Mouse (Mus musculus): ENCODE data around the gene Cask. TPM values are rescaled to one million over a fixed set of nuclear protein-coding genes. Genes with fewer than 3 reads are reported as not detected.

Cask gene
- polyA plus RNA-seq, 1 experiment from 2014 or later: 16.5 TPM

DNA sequence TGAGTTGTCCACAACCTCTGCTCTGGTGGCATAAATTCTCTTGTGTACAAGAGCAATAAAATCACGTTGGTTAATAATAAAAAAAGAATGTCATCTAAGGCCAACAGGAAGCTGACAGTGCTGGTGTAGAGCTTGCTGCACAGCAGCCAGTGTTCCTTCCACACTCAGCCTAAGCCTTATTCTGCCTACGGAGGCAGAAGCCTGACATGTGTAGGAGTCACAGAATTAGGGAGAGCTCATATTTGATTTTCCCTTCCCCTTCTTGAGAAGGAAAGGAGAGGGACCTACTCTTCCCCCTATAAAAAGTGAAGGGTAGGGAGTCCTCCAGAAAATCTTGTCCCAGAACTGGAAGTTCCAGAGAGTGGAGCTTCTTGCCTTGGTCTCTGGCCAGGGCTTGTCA is 276.9 kb downstream of the Cask start:
- Histone ChIP-seq H3K9ac (no peak overlapping the region), H3K4me1 (no peaks in the 10 kb centered on the region), H3K27me3 (peaks cover 7% of the 10 kb centered on the region; the same call in 1 of the 2 replicates), H3K27ac (no peak overlapping the region), H3K36me3 (0 out of 2 replicates have a peak, but pooled peaks cover 3% of the 10 kb centered on the region), H3K9me3 (no peaks in the 10 kb centered on the region), H3K4me2 (no peak overlapping the region), H3K4me3 (no peak overlapping the region)
- no peak for ATAC-seq (ENCODE audit: insufficient number of reproducible peaks, insufficient read depth, low FRiP score, low TSS enrichment, low read depth)
- 64% methylated on average over 2 of the region's 2 CpGs for WGBS

DNA sequence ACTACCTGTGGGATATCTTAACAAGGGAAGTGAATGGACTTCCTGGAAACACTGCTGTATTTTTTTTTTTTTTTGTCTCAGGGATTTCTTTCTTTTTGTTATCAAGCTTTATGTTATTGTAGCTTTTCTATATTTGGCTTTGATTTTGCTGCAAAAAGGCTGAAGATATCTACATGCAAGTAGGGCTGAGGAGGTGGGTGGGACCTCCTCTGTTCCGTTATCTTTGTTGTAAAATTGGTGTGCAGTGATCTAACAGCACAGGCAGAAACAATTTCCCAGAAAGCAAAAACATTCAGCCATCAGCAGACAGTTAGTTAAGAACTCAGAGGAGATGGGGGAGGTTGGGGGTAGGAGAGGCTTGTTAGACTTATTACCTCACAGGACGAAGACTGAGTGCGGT is 296.7 kb downstream of the Cask start:
- Histone ChIP-seq H3K4me1 (no peaks in the 10 kb centered on the region), H3K9ac (no peak overlapping the region), H3K4me2 (no peak overlapping the region), H3K27me3 (peaks cover 4% of the 10 kb centered on the region; the same call in 1 of the 2 replicates), H3K4me3 (no peak overlapping the region), H3K9me3 (no peaks in the 10 kb centered on the region), H3K36me3 (no peaks in the 10 kb centered on the region), H3K27ac (no peak overlapping the region)
- no peak for ATAC-seq (ENCODE audit: insufficient number of reproducible peaks, insufficient read depth, low FRiP score, low TSS enrichment, low read depth)
- WGBS: 78% methylated on average over 3 of the region's 3 CpGs

DNA sequence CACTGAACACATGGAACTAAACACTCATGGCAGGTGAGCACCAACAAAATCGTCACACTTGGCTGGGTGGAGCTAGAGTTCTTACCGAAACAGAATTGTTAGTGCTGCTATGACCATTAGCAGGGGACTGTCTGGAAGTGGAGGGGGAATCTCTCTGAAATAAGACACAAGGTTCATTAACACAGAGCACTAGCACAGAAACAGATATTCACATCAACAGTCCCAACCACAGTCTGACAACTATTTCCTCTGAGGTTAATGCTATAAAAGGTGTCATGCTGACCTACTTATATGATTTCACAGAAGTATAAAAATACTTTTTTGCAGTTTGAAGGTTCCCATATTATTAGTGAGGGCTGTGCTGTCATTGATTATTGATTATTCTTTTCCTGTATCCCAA is 298.9 kb downstream of the Cask start:
- WGBS: 74% methylated on average over 2 of the region's 2 CpGs
- H3K4me1 ChIP-seq: no peaks in the 10 kb centered on the region
- no peak for ATAC-seq (ENCODE audit: insufficient number of reproducible peaks, insufficient read depth, low FRiP score, low TSS enrichment, low read depth)

DNA sequence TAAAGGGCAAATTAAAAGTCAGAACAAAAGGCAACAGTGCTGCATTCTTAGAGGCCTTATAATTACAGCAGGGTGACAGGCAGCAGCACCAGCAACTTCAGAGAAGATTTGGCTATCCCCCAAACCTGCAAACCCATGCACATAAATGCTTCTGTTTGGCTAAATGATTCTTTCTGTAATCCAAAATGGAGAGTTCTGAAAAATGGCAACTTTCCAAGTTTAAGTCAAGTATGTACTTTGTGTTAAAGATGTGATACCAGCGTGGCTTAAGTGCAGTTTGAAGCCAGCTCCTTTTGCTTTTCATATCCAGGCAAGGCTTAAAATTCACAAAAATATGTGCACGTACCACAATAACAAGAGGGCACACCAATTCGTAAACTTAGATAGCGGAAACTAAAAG is 299.6 kb downstream of the Cask start:
- Histone ChIP-seq H3K36me3 (0 out of 2 replicates have a peak, but pooled peaks cover 3% of the 10 kb centered on the region), H3K4me3 (no peak overlapping the region), H3K4me2 (no peak overlapping the region), H3K9me3 (no peaks in the 10 kb centered on the region), H3K9ac (no peak overlapping the region), H3K4me1 (no peaks in the 10 kb centered on the region), H3K27me3 (peaks cover 11% of the 10 kb centered on the region; the same call in 1 of the 2 replicates), H3K27ac (no peak overlapping the region)
- 80% methylated on average over 4 of the region's 4 CpGs for WGBS
- no peak for ATAC-seq (ENCODE audit: insufficient number of reproducible peaks, insufficient read depth, low FRiP score, low TSS enrichment, low read depth)

More for the DNA sequence above, 298.9 kb downstream of the Cask start:
- Histone ChIP-seq H3K9me3 (no peaks in the 10 kb centered on the region), H3K27me3 (peaks cover 7% of the 10 kb centered on the region; the same call in 1 of the 2 replicates), H3K4me3 (no peak overlapping the region), H3K36me3 (0 out of 2 replicates have a peak, but pooled peaks cover 3% of the 10 kb centered on the region), H3K9ac (no peak overlapping the region), H3K4me2 (no peak overlapping the region), H3K27ac (no peak overlapping the region)

DNA sequence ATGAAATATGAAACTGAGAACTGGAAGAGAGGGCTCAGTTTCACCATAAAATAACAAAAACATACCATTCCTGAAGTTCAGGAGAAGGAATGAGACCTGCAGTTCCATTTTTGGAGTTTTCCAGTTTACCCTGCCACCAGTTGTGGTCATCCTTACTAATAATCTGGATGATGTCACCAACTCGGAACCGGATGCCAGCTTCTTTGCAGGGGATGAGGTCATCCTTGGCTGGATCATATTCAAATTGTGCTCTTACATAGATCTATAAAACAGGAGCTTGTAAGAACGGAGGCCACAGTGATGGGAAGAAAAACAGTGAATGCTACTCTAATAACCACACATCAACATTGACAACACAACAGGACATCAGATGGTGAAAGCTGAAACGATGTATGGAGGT is 302.1 kb downstream of the Cask start:
- Histone ChIP-seq H3K9ac (no peak overlapping the region), H3K9me3 (no peaks in the 10 kb centered on the region), H3K4me2 (no peak overlapping the region), H3K4me1 (no peaks in the 10 kb centered on the region), H3K27ac (no peak overlapping the region), H3K36me3 (peaks cover 4% of the 10 kb centered on the region; the same call in 1 of the 2 replicates), H3K4me3 (no peak overlapping the region), H3K27me3 (peaks cover 10% of the 10 kb centered on the region)
- ATAC-seq (ENCODE audit: insufficient number of reproducible peaks, insufficient read depth, low FRiP score, low TSS enrichment, low read depth): no peak
- 86% methylated on average over 4 of the region's 4 CpGs for WGBS

DNA sequence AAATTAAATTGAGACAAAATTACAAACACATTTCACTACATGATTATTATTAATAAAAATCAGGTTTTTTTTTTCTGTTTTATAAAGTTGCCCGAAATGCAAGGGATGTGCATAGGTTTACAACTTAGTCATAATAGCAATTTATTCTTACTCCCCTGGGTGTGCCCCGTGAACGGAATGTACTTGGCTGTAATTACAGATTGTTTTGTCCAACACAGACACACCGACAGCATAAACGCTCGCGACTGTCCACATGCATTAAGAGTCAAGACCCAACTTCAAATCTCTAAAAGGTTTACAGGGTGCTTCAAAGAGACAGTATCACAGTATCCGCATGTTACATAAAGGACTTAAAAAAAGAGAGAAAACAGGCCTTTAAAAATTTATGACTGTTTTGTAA is 329.9 kb downstream of the Cask start:
- Histone ChIP-seq H3K4me1 (no peaks in the 10 kb centered on the region), H3K4me3 (no peak overlapping the region), H3K9me3 (no peaks in the 10 kb centered on the region), H3K9ac (no peak overlapping the region), H3K27ac (no peak overlapping the region), H3K4me2 (no peak overlapping the region), H3K36me3 (peaks cover 9% of the 10 kb centered on the region), H3K27me3 (peaks cover 47% of the 10 kb centered on the region)
- 82% methylated on average over 8 of the region's 8 CpGs for WGBS
- ATAC-seq (ENCODE audit: insufficient number of reproducible peaks, insufficient read depth, low FRiP score, low TSS enrichment, low read depth): no peak

DNA sequence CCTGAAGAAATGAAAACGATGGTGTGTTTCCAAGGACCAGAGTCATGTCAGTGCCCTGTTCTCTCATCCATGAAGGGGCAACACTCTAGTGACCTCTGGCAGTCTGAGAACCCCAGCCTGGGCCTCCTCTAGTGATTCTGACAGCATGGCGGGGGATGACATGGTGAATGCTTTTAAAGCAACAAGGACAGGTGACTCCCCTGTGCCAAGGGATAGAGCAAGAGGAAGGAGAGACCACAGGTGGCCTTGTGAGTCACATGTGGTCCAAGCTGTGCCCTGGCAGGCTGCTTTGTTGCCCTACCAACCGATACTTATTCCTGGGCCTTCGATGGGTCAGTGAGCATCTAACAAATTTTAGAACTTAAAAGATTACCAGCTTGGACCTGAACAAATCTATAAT is 330.6 kb downstream of the Cask start:
- WGBS: 95% methylated on average over 4 of the region's 4 CpGs
- Histone ChIP-seq H3K36me3 (peaks cover 5% of the 10 kb centered on the region), H3K4me3 (no peak overlapping the region), H3K27me3 (peaks cover 44% of the 10 kb centered on the region), H3K4me1 (no peaks in the 10 kb centered on the region), H3K4me2 (no peak overlapping the region), H3K9me3 (no peaks in the 10 kb centered on the region), H3K9ac (no peak overlapping the region), H3K27ac (no peak overlapping the region)
- ATAC-seq (ENCODE audit: insufficient number of reproducible peaks, insufficient read depth, low FRiP score, low TSS enrichment, low read depth): no peak

DNA sequence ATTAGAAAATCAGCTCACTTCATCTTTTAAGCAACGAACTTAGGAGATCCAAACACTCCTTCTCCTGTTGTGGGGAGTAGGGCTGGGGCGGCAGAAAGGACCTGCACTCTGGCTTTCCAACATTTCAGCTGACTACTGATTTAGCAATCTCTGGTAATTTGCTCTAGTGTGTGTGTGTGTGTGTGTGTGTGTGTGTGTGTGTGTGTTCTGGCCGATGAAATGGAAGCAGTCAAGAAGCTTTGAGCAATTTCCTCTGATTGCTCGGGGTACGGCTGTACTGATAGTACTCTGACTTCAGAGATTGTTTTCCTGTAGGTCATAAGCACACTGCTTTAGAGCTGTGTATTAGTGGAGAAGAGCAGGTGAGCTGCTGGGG is 331.8 kb downstream of the Cask start:
- H3K9ac ChIP-seq: no peak overlapping the region
- 84% methylated on average over 5 of the region's 5 CpGs for WGBS
- ATAC-seq (ENCODE audit: insufficient number of reproducible peaks, insufficient read depth, low FRiP score, low TSS enrichment, low read depth): no peak
- no peak overlapping the region for H3K4me2 ChIP-seq
- H3K4me3 ChIP-seq: no peak overlapping the region
- no peaks in the 10 kb centered on the region for H3K4me1 ChIP-seq
- no peaks in the 10 kb centered on the region for H3K36me3 ChIP-seq
- peaks cover 44% of the 10 kb centered on the region for H3K27me3 ChIP-seq
- no peak overlapping the region for H3K27ac ChIP-seq
- H3K9me3 ChIP-seq: no peaks in the 10 kb centered on the region

DNA sequence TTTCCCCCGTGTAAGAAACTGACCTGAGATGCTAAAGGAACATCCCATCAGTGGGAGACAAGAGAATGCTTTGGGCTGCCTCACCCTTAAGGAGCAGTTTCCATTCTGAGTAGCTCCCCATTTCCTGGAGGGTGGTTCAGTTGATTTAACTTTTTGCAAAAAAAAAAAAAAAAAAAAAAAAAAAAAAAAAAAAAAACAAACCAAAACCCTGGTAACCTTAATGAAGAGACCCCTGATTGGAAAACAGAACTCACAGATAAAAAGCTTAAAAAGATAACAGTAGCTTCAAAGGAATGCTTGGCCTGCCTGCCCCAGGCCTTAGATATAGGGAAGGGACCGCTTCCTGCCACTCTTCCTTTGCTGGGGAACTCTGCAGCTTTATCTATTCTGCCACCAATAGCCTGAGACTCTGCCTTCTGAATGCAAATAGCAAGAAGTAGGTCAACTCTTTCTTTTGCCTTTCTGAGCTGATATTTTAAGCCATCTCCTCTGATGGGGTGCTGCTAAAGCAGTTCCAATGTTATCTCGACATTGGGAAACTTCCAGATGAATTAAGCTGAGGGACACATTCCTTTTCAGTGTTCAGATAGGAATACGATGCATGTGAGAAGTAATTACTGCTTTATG is 332.3 kb downstream of the Cask start:
- Histone ChIP-seq H3K36me3 (no peaks in the 10 kb centered on the region), H3K4me1 (no peaks in the 10 kb centered on the region), H3K4me2 (no peak overlapping the region), H3K27ac (no peak overlapping the region), H3K27me3 (peaks cover 41% of the 10 kb centered on the region), H3K9me3 (no peaks in the 10 kb centered on the region), H3K4me3 (no peak overlapping the region), H3K9ac (no peak overlapping the region)
- no peak for ATAC-seq (ENCODE audit: insufficient number of reproducible peaks, insufficient read depth, low FRiP score, low TSS enrichment, low read depth)
- 78% methylated on average over 4 of the region's 4 CpGs for WGBS

DNA sequence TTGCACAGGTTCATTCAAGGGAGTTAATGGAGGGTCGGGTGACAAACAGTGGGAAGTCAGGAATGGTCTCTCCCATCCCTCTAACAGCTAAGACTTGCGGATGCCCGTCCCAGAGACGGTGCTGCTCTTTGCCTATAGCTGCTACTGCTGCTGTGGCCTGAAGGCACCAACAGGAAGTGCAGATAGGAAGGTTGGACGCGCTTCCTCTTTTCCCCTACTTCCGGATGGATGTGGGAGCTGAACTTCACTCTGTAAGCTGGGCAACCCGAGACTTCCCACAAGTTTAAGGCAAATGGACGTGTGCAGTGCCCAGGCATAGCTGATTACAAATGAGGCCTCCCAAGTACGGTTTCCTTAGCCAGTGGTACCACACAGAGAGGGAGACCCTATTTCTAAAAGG is 333.1 kb downstream of the Cask start:
- no peaks in the 10 kb centered on the region for H3K4me1 ChIP-seq
- no peak overlapping the region for H3K4me3 ChIP-seq
- H3K27ac ChIP-seq: no peak overlapping the region
- no peak overlapping the region for H3K4me2 ChIP-seq
- no peaks in the 10 kb centered on the region for H3K9me3 ChIP-seq
- WGBS: 75% methylated on average over 10 of the region's 10 CpGs
- H3K9ac ChIP-seq: no peak overlapping the region
- H3K27me3 ChIP-seq: peaks cover 42% of the 10 kb centered on the region
- H3K36me3 ChIP-seq: no peaks in the 10 kb centered on the region
- ATAC-seq (ENCODE audit: insufficient number of reproducible peaks, insufficient read depth, low FRiP score, low TSS enrichment, low read depth): no peak

DNA sequence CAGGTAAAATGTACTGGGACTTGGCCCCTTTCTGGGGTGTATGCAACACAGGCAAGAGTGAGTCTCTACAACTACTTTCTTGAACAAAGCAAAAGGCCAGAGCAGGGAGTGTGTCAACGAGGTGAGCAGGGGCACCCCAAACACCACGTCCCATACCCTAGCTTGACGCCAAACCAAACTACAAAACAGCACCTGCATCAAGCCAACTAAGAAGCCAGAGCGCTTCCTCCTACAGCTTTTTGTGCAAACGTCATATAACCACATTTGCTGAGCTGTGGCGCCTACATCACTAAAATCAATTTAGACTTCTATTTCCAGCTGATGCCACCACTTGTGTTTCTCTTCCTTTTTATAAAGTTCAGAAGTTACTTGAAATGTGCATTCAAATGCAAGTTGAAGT is 334.7 kb downstream of the Cask start:
- H3K4me3 ChIP-seq: no peak overlapping the region
- WGBS: 91% methylated on average over 6 of the region's 6 CpGs
- H3K36me3 ChIP-seq: no peaks in the 10 kb centered on the region

DNA sequence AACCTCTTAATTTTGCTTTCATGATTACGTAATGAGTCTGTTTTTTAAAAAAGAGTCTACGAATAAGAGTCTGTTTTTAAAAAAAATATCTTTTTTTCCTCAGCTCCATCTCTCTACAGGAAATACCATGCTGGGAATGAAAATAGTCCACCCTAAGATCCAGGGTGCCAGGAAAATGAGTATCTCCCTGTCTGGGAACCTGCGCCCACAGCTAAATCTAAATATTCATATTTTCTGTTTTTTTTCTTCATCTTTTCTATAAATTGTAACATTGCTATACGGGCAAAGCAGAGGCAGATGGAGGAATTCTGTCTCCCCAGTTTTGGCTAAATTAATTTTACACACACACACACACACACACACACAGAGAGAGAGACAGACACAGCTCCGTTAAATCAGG is 337.3 kb downstream of the Cask start:
- ATAC-seq (ENCODE audit: insufficient number of reproducible peaks, insufficient read depth, low FRiP score, low TSS enrichment, low read depth): no peak
- WGBS: 84% methylated on average over 5 of the region's 5 CpGs
- Histone ChIP-seq H3K27ac (no peak overlapping the region), H3K9me3 (no peaks in the 10 kb centered on the region), H3K4me2 (no peak overlapping the region), H3K9ac (no peak overlapping the region), H3K4me1 (no peaks in the 10 kb centered on the region), H3K27me3 (peaks cover 22% of the 10 kb centered on the region; the same call in 1 of the 2 replicates), H3K36me3 (no peaks in the 10 kb centered on the region), H3K4me3 (no peak overlapping the region)

More for the DNA sequence above, 334.7 kb downstream of the Cask start:
- H3K4me1 ChIP-seq: no peaks in the 10 kb centered on the region
- H3K27ac ChIP-seq: no peak overlapping the region
- ATAC-seq (ENCODE audit: insufficient number of reproducible peaks, insufficient read depth, low FRiP score, low TSS enrichment, low read depth): no peak
- no peak overlapping the region for H3K4me2 ChIP-seq
- peaks cover 33% of the 10 kb centered on the region; the same call in 1 of the 2 replicates for H3K27me3 ChIP-seq
- H3K9me3 ChIP-seq: no peaks in the 10 kb centered on the region
- no peak overlapping the region for H3K9ac ChIP-seq

All from embryonic facial prominence, embryonic 13.5 days (tissue).